Mouse (Mus musculus): ENCODE data around the gene Ap3s2. TPM values are rescaled to one million over a fixed set of nuclear protein-coding genes. Genes with fewer than 3 reads are reported as not detected.

The Ap3s2 gene
- polyA plus RNA-seq (2016; fragmentation: Nextera tagmentation; extraction: Ambion mirVana), result 47.0 and 54.6 TPM in 2 replicates

DNA sequence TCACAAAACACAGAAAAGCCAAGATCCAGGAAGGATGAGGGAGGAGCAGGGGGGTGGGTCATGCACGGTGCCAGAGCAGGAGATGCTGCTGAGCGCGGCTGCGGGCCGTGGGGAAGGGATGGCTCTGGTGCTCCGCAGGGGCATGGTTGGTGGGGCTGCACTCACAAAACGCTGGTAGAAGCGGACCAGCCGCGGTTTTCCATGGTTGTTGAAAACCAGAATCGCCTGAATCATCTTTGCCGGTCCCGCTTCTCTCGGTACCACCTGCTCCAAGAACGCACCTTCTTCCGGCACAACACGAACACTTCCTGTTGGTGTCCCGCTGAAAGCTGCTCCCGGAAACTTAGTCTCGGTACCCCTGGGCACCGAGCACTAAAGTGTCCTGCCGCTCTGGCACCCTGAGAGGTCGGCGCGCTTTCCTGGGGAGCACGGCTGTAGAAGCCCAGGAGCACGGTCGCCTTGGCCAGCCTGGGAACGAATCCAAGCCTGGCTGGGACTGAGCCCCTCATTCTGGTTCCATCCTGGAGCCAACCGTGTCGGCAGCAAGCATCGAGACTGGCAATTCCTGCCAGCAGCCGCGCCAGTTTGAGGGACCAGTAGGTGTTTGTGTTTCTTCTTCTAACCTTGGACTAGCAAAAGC is at the start of gene Ap3s2:
TSS of gene Ap3s2 (minus strand) at position 306 of the 640 bp plus-strand sequence.
- H3K36me3 ChIP-seq, result peaks cover 17% of the 10 kb centered on the region
- under 1% methylated on average over 34 of the region's 34 CpGs for WGBS
- H3K4me1 ChIP-seq (replicated peaks), result peaks cover 22% of the 10 kb centered on the region
- no peaks in the 10 kb centered on the region for H3K9me3 ChIP-seq
- peak within 1 kb of the TSS; percentile 93 for H3K27ac ChIP-seq
- peak within 1 kb of the TSS; percentile 88 for H3K4me3 ChIP-seq
- DNase-seq (ENCODE audit: low spot score), result peak; percentile 90
- H3K27me3 ChIP-seq (ENCODE audit: insufficient read depth, poor library complexity, severe bottlenecking), result no peaks in the 10 kb centered on the region

DNA sequence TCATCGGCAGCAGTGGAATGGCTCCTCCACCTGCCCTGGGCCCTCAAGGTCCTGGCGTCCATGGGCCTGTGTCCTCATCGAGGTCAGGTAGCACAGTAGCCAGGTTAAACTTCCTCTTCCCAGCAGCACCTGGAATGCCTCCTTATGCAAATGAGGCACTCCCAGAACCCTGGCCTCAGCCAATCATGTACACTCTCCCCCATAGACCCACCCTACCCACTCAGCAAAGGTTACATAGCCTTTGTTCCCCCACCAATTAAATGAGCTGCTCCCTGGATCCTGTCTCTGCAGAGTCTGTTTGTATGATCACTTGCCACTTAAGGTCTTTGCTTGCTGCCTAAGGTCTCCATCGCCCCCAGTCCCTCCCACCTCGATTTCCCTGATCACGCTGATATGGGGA is 47.9 kb upstream of the Ap3s2 start:
- 81% methylated on average over 6 of the region's 6 CpGs for WGBS
- Histone ChIP-seq H3K27ac (no peak overlapping the region), H3K4me1 (replicated peaks) (no peaks in the 10 kb centered on the region), H3K4me3 (no peak overlapping the region), H3K36me3 (no peaks in the 10 kb centered on the region), H3K27me3 (ENCODE audit: insufficient read depth, poor library complexity, severe bottlenecking) (no peaks in the 10 kb centered on the region), H3K9me3 (no peaks in the 10 kb centered on the region)
- no peak for DNase-seq (ENCODE audit: low spot score)

DNA sequence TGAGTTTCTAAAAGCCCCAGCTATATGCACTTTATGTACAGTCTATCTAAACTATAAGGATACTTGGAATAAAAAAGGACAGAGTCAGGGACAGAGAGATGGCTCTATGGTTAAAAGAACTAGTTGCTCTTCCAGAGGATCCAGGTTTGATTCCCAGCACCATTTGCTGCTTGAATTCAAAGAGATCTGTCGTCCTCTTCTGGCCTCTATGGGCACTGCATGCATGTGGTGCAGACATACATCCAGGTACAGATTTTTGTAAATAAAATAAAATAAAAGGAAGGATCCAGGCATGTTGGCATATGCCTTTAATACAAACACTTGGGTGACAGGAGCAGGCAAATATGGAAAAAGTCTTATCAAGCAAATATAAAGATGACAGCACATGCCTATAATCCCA is 41.2 kb upstream of the Ap3s2 start:
- Histone ChIP-seq H3K27me3 (ENCODE audit: insufficient read depth, poor library complexity, severe bottlenecking) (no peaks in the 10 kb centered on the region), H3K4me1 (replicated peaks) (no peaks in the 10 kb centered on the region), H3K36me3 (no peaks in the 10 kb centered on the region), H3K4me3 (no peak overlapping the region), H3K27ac (no peak overlapping the region), H3K9me3 (no peaks in the 10 kb centered on the region; the same call in 1 of the 2 replicates)
- WGBS, result 60% methylated on average over 1 of the region's 1 CpGs
- no peak for DNase-seq (ENCODE audit: low spot score)

DNA sequence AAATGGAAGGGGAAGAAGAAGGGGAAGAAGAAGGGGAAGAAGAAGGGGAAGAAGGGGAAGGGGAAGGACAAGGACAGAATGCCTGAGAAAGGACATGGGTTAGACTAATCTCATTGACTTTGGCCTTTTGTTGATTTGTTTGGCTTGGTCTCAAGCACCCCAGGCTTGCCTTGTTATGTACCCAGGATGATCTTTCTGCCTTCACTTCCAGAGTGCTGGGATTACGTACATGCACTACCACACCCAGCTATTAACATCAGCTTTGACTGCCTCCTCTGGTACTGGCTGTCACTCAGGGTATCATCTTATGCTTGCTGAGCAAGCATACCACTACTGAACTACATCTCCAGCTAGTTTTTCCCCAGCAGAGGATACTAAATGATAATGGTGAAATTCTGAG is 35.7 kb upstream of the Ap3s2 start:
- Histone ChIP-seq H3K9me3 (no peaks in the 10 kb centered on the region), H3K4me3 (no peak overlapping the region), H3K27me3 (ENCODE audit: insufficient read depth, poor library complexity, severe bottlenecking) (no peaks in the 10 kb centered on the region), H3K27ac (no peak overlapping the region), H3K4me1 (replicated peaks) (no peaks in the 10 kb centered on the region), H3K36me3 (no peaks in the 10 kb centered on the region)
- DNase-seq (ENCODE audit: low spot score), result no peak
- WGBS, result 91% methylated on average over 1 of the region's 1 CpGs

DNA sequence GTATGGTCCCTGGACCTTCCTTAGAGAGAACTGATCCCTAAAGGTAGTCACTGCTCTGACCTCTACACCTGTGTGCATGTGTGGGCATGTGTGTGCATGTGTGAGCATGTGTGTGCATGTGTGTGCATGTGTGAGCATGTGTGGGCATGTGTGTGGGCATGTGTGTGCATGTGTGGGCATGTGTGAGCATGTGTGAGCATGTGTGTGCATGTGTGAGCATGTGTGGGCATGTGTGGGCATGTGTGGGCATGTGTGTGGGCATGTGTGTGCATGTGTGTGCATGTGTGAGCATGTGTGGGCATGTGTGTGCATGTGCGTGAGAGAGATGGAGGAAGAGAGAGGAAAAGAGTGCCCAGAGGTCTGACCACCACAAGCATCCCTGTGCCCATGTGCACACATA is 34.4 kb upstream of the Ap3s2 start:
- no peaks in the 10 kb centered on the region for H3K36me3 ChIP-seq
- DNase-seq (ENCODE audit: low spot score), result no peak
- no peaks in the 10 kb centered on the region for H3K9me3 ChIP-seq
- H3K4me1 ChIP-seq (replicated peaks), result no peaks in the 10 kb centered on the region
- no peaks in the 10 kb centered on the region for H3K27me3 ChIP-seq (ENCODE audit: insufficient read depth, poor library complexity, severe bottlenecking)
- no peak overlapping the region for H3K4me3 ChIP-seq
- WGBS, result 100% methylated on average over 1 of the region's 1 CpGs
- no peak overlapping the region for H3K27ac ChIP-seq

DNA sequence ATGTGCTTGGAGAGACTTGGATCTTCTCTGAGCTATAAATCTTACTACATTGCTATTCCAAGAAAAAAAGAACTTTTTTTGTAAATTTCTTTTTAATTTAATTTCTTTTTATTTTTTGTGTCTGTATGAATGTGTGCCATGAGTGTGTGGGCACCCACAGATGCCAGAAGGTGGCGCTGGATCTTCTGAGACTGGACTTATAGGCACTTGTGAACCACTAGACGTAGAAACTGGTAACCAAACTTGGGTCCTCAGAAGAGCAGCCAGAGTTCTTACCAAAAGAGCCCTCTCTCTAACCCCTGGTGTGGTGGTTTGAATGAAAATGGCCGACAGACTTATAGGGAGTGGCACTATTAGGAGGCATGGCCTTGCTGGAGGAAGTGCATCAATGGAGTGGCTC is 30.6 kb upstream of the Ap3s2 start:
- no peaks in the 10 kb centered on the region for H3K9me3 ChIP-seq
- no peak overlapping the region for H3K4me3 ChIP-seq
- 78% methylated on average over 3 of the region's 3 CpGs for WGBS
- H3K27me3 ChIP-seq (ENCODE audit: insufficient read depth, poor library complexity, severe bottlenecking), result no peaks in the 10 kb centered on the region
- H3K36me3 ChIP-seq, result no peaks in the 10 kb centered on the region
- no peak overlapping the region for H3K27ac ChIP-seq
- no peak for DNase-seq (ENCODE audit: low spot score)
- H3K4me1 ChIP-seq (replicated peaks), result no peaks in the 10 kb centered on the region

DNA sequence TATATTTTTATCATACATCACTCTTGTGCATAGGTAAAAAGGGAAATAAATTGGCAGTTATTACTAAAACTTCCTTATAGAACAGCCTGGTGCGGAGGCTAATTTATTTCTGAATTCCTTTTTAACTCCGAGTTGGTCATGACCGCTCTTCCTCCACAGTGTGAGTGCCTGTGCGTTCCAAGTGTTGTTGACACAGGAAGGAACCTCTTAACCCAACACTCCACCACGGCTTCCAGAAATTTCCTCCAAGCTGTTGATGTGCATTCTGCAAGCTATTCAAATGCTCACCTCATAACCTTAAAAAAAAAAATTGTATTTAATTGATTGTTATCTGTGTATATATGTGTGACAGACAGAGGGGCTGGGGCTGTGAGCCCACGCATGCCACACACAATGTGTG is 29.8 kb upstream of the Ap3s2 start:
- no peaks in the 10 kb centered on the region for H3K36me3 ChIP-seq
- H3K27me3 ChIP-seq (ENCODE audit: insufficient read depth, poor library complexity, severe bottlenecking), result no peaks in the 10 kb centered on the region
- H3K27ac ChIP-seq, result no peak overlapping the region
- DNase-seq (ENCODE audit: low spot score), result no peak
- no peaks in the 10 kb centered on the region for H3K4me1 ChIP-seq (replicated peaks)
- 81% methylated on average over 6 of the region's 6 CpGs for WGBS
- no peaks in the 10 kb centered on the region for H3K9me3 ChIP-seq
- no peak overlapping the region for H3K4me3 ChIP-seq

DNA sequence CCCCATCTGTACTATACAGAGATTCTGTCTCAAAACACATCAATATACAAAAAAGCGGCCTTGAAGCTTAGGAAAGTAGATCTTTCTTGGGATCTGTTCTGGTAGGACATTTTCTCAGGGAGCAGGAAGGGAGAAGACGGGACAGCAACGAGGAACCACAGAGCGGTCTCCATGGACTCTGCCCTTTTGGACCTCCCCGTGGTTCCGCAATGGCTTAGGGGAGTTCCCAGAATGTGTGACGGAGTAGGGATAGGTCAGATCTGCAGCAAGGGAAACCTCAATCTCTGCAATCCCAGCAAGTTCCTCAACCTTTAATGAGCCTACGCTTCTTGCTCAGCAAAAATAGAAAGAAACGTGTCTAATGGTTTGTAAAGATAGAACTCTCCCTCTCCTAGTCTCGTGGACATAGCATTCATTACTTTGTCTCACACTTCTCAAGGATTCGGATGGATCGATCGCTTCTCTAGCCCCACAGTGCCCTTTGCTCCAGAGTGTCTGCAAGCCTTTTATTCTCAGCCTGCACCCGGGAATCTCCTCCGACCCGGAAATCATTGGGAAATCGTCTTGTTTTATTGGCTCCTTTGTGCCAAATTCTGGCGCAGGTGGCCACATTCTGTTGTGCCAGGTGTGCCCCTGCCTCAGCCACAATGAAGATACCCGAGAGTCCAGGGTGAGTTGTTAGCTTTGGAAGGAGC is 15.2 kb upstream of the Ap3s2 start:
- WGBS, result 10% methylated on average over 19 of the region's 19 CpGs

DNA sequence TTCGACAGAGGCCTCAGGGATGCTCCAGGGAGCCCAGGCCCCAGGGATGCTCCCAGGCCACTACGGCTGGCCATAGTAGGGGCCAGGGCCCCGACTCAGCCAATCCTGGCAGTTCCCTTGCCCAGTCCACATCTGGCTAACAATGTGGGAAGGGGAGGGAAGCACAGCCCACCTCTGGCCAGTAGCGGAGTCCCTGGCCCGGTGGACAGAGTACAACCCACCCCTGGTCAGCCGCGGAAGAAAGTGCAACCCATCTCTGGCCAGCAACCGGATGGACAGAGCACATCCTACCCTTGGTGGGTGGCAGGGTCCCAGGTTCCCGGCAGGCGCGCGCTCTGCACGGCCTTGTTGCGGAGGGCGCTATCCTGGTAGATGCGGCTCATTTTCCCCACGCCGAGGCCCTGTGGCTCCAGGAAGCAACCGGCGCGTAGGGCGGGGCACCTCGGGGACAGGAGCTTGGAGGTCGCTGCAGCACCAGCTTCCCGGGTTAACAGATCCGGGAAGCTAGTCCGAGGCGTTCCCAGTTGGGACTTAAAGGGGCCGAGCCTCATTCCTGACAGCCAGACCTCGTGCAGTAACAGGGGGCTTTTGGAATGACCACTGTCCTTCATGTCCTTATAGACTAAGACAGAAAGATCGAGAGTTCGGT is 14.5 kb upstream of the Ap3s2 start, which contains the start of gene Arpin:
TSS of gene Arpin (minus strand) at position 498 of the 649 bp plus-strand sequence.
- under 1% methylated on average over 32 of the region's 32 CpGs for WGBS
- Histone ChIP-seq H3K36me3 (peaks cover 4% of the 10 kb centered on the region; the same call in 1 of the 2 replicates), H3K4me3 (peak within 1 kb of the TSS; percentile 65), H3K27me3 (ENCODE audit: insufficient read depth, poor library complexity, severe bottlenecking) (no peaks in the 10 kb centered on the region; the same call in 1 of the 2 replicates), H3K27ac (peak within 1 kb of the TSS; percentile 90), H3K4me1 (replicated peaks) (peaks cover 36% of the 10 kb centered on the region), H3K9me3 (no peaks in the 10 kb centered on the region)
- DNase-seq (ENCODE audit: low spot score), result peak; percentile 77

More for the DNA sequence above, 15.2 kb upstream of the Ap3s2 start:
- Histone ChIP-seq H3K4me3 (peak overlapping the region; percentile 65), H3K36me3 (no peaks in the 10 kb centered on the region), H3K9me3 (no peaks in the 10 kb centered on the region), H3K4me1 (replicated peaks) (peaks cover 36% of the 10 kb centered on the region), H3K27me3 (ENCODE audit: insufficient read depth, poor library complexity, severe bottlenecking) (no peaks in the 10 kb centered on the region; the same call in 1 of the 2 replicates), H3K27ac (peak overlapping the region; percentile 90)
- DNase-seq (ENCODE audit: low spot score), result peak; percentile 29

DNA sequence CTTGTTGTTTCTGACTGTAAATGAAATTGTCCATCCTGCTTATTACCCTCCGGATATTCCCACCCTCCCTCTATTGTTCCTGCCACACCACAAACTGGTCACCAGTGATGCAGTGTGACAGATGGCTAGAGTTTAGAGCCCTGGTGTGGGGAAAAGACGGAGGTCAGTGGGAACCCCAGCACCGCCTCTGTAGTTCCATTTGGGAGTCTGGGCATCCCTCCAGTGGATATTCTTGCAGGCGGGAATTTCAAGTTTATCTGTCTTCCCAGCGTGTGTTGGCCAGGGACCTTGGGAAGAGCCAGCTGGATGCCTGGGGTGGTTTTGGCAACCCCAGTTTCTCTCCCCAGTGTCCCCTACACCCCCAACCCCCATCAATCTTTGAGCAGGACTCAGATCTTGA is 14.0 kb upstream of the Ap3s2 start:
- no peak for DNase-seq (ENCODE audit: low spot score)
- Histone ChIP-seq H3K27me3 (ENCODE audit: insufficient read depth, poor library complexity, severe bottlenecking) (no peaks in the 10 kb centered on the region; the same call in 1 of the 2 replicates), H3K4me1 (replicated peaks) (peaks cover 36% of the 10 kb centered on the region), H3K9me3 (no peaks in the 10 kb centered on the region), H3K36me3 (peaks cover 9% of the 10 kb centered on the region; the same call in 1 of the 2 replicates), H3K4me3 (peak overlapping the region; percentile 65), H3K27ac (peak overlapping the region; percentile 90)
- 48% methylated on average over 5 of the region's 5 CpGs for WGBS

DNA sequence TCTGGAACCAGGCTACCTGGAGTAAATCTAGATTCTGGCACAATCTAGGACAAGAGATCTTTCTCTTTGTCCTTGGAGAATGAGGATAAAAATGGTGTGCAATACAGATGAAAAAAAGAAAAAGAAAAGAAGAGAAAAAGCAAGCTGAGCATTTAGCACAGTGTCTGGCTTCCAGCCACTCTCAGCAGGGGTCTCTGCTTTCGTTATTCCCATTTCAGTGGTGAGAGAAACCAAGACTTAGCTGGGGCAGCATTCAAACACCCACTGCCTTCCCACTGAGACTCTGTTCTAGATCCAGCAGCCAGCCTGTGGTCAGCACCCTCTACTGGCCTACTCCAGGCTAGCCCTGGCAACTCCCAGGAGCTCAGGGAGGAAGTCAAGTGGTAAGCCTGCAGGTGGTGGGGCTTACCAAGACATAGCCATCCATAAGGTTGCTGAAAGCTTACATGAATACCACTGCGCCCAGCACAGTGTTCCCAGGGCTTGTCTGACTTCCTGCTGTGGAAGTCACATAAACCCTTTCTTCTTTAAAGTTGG is 8.1 kb upstream of the Ap3s2 start:
- whole genome bisulfite sequencing, result 81% methylated on average over 2 of the region's 2 CpGs
- H3K36me3 ChIP-seq, result peaks cover 58% of the 10 kb centered on the region
- H3K9me3 ChIP-seq, result no peaks in the 10 kb centered on the region
- no peaks in the 10 kb centered on the region for H3K4me1 ChIP-seq (replicated peaks)
- H3K4me3 ChIP-seq, result no peak overlapping the region
- no peak overlapping the region for H3K27ac ChIP-seq
- no peak for DNase-seq (ENCODE audit: low spot score)
- no peaks in the 10 kb centered on the region for H3K27me3 ChIP-seq (ENCODE audit: insufficient read depth, poor library complexity, severe bottlenecking)

DNA sequence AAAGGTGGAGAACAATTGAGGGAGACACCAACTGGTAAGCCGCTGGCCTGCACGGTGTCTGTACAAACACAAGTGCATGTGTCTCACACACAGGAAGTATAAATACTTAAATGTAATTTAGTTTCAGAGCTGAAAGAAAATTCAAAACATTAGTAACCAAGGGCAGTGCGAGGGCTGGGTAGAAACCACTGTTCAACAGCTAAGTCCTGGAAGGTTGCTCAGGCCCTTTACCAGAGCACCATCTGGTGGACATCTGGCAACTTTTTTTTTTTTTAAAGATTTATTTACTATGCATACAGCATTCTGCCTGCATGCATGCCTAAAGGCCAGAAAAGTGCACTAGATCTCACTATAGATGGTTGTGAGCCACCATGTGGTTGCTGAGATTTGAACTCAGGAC is 5.9 kb downstream of the Ap3s2 start:
- WGBS, result 84% methylated on average over 3 of the region's 3 CpGs
- Histone ChIP-seq H3K36me3 (peaks cover 56% of the 10 kb centered on the region), H3K9me3 (no peaks in the 10 kb centered on the region), H3K4me1 (replicated peaks) (peaks cover 2% of the 10 kb centered on the region), H3K27ac (no peak overlapping the region), H3K27me3 (ENCODE audit: insufficient read depth, poor library complexity, severe bottlenecking) (no peaks in the 10 kb centered on the region), H3K4me3 (no peak overlapping the region)
- DNase-seq (ENCODE audit: low spot score), result peak; percentile 15

DNA sequence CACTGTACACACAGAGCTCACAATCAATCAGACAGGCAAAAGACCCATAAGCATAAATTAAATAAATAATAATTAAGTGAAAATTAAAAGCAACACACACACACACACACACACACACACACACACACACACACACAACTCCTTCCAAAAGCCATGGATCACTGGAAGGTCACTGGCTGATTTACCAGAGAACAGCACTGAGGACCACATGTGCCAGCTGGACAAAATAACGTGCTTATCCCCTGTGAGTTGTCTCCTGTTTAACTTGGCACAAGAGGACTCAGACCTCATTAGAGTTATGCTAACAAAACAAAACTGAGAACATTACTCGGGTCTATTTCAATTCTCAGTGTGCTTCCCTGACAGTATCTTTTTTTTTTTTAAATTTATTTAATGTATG is 13.1 kb downstream of the Ap3s2 start:
- Histone ChIP-seq H3K9me3 (no peaks in the 10 kb centered on the region), H3K27me3 (ENCODE audit: insufficient read depth, poor library complexity, severe bottlenecking) (no peaks in the 10 kb centered on the region), H3K4me1 (replicated peaks) (no peaks in the 10 kb centered on the region), H3K36me3 (peaks cover 85% of the 10 kb centered on the region), H3K27ac (no peak overlapping the region), H3K4me3 (no peak overlapping the region)
- WGBS, result 77% methylated on average over 2 of the region's 2 CpGs
- no peak for DNase-seq (ENCODE audit: low spot score)
